Mouse (Mus musculus): ENCODE data around the gene Gm49318.
"Not testable (repeated sequence)": the region's sequence is repeated elsewhere in the genome, so short reads cannot be mapped to it uniquely, and the experiment has no call there.

The Gm49318 gene

GRCm38 (mm10) chr9:22070791-22071573 lies at the start of gene Gm49318, which contains the start of gene Zfp653:
TSS of gene Gm49318 (minus strand) at chr9:22071259.
TSS of gene Zfp653 (minus strand) at chr9:22071376.
- peak; percentile 85 to 87 for DNase-seq (ENCODE audit: low read depth in 1 of 2, low spot score in 2 of 2)

- DNase-seq (ENCODE audit: low read depth in 1 of 2, low spot score in 2 of 2) = peak; percentile 48 to 60
These were observed 48.5 kb upstream of the Gm49318 start for GRCm38 (mm10) chr9:22119543-22119942.

GRCm38 (mm10) chr9:22117754-22118456 lies 46.8 kb upstream of the Gm49318 start:
- DNase-seq (ENCODE audit: low read depth in 1 of 2, low spot score in 2 of 2) = peak; percentile 23 to 51

DNA sequence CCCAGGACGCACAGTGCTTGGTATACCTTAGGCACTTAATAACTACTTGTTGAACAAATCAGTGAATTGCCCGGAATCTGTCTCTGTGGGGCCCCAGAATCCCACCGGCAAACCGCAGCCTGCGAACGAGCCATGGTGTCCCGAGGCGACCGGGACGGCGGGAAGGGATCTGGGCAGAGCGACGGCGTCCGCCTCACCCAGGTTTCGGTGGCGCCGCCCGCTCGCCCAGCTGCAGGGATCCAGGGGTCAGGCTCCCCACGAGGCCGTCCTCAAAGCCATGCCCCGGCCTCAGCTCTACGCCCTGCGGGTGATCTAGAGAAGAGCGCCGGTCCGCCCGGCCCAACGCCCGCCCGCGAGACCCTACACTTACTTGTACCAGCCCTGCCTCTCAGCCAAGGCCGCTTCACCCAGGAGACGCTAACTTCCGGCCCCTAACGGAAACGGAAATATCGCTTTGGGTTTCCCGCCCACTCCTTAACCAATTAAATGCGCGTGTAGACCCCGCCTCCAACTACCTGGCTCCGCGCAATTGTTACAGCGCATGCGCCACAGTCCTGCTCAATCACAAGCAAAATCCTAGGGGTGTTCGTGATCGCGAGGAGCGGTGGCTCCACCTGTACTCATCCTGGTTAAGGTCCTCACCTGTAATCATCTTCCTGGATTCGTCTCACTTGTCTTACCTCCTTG lies 45.8 kb upstream of the Gm49318 start, which contains the start of gene Elof1:
Gene Elof1, minus strand, starts transcription at position 433 of the 687 bp plus-strand sequence.
- peak; percentile 78 to 81 for DNase-seq (ENCODE audit: low read depth in 1 of 2, low spot score in 2 of 2)

GRCm38 (mm10) chr9:22116086-22116485 lies 45.0 kb upstream of the Gm49318 start:
- DNase-seq (ENCODE audit: low read depth in 1 of 2, low spot score in 2 of 2) = no peak

GRCm38 (mm10) chr9:22115635-22116034 lies 44.6 kb upstream of the Gm49318 start:
- DNase-seq (ENCODE audit: low read depth in 1 of 2, low spot score in 2 of 2) = no peak

- DNase-seq (ENCODE audit: low read depth in 1 of 2, low spot score in 2 of 2) = no peak
These were observed 37.1 kb upstream of the Gm49318 start for GRCm38 (mm10) chr9:22108194-22108593.

GRCm38 (mm10) chr9:22099922-22100321 lies 28.9 kb upstream of the Gm49318 start:
- no peak for DNase-seq (ENCODE audit: low read depth in 1 of 2, low spot score in 2 of 2)

GRCm38 (mm10) chr9:22098993-22099696 lies 28.1 kb upstream of the Gm49318 start, which contains the start of gene Cnn1:
TSS of gene Cnn1 (plus strand) at chr9:22099216.
- no peak for DNase-seq (ENCODE audit: low read depth in 1 of 2, low spot score in 2 of 2)

DNA sequence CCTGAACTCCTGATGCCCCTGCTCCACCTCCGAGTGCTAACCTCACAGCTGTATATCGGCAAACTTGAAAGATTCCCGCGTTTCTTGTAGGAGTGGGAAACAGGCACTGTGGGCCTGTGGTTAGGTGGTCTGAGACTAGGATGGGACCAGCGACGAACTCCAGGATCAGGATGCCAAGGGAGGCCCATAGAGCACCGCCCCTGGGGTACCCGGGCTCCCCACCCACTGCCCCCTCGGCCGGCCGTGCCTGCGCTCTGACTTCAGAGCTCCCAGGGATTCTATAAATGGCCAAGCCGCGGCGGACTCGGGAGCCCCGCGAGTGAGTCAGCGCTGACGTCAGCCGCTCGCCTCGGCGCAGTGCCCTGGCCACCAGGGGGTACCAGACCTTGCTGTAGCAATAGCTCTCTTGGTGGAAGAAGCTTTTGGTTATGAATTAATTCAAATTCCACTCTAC lies 24.8 kb upstream of the Gm49318 start:
- peak; percentile 71 to 87 for DNase-seq (ENCODE audit: low read depth in 1 of 2, low spot score in 2 of 2)

- no peak for DNase-seq (ENCODE audit: low read depth in 1 of 2, low spot score in 2 of 2)
These were observed 21.7 kb upstream of the Gm49318 start for GRCm38 (mm10) chr9:22092746-22093145.

DNA sequence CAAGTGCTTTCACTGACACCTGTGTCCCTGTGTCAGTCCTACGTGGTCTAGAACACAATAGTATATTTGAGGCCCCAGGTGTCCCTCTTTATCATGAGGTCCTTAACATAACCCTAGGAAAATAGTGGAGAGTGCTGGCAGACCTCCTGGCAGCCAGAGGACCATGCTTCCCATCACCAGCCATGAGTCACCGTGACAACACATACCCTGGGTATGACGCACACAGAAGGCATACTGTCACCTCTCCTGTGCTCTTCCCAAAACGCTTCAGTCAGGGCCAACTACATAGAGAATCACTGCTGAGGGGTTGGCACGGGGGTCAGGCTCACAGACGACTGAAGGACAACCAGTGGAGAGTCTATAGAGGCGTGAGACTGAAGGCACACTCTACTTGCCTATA lies 18.9 kb upstream of the Gm49318 start:
- no peak for DNase-seq (ENCODE audit: low read depth in 1 of 2, low spot score in 2 of 2)

DNA sequence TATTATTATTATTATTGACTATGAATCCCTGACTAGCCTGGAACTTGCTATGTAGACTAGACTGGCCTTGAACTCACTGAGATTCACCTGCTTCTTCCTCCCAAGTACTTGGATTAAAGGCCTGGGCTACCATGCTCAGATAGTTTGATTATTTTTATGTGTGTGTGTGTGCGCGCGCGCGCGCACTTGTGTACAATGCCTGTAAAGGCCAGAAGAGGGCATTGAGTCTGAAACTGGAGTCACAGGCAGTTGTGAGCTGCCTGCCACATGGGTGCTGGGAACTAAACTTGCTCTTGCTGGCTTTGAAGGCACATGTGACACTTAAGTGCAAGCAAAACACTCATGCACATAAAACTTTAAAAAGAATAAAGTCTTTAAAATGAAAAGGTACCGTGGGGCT lies 18.2 kb upstream of the Gm49318 start:
- DNase-seq (ENCODE audit: low read depth in 1 of 2, low spot score in 2 of 2) = no peak

DNA sequence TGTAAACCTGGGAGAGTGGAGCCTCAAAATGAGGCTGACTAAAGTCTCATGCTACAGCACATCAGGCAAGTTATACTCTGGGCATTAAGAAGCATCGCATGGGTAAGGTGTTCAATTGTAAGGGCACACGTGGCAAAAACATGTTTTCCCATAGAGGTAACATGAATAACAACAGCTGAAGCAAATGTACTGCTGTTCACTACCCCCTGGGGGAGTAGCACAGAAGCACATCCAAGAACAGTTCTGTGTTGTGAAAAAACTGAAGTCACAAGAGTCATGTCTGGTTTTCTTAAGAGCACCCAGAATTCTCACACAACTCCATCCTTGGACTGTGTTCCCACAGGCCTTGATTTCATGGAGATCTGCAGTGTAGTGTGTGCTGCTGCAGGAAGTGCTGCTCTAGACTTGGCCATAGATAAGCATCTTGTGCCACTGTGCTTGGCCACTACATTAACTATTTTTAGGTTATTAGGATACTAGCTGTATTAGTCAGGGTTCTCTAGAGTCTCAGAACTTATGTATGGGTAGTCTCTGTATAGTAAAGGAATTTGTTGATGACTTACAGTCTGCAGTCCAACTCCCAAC lies 16.1 kb upstream of the Gm49318 start:
- DNase-seq (ENCODE audit: low read depth in 1 of 2, low spot score in 2 of 2) = no peak

DNA sequence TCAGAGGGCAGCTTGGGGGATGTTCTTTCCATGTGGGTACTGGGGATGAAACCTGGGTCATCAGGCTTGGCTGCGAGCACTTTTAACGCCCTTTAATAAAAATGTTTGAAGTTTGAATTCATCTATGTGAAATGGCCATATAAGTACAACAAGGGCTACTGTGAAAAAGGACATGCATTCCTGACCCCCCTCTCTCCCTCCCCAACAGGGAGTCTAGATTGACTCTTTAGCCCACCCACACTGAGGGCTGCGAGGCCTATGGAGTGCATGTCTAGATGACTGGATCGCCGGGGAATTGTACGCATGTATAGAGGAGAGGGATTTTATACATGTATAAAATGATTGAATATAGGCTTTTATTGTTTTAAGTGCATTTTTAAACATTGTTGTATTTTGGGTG lies 15.0 kb upstream of the Gm49318 start:
- DNase-seq (ENCODE audit: low read depth in 1 of 2, low spot score in 2 of 2) = no peak

DNA sequence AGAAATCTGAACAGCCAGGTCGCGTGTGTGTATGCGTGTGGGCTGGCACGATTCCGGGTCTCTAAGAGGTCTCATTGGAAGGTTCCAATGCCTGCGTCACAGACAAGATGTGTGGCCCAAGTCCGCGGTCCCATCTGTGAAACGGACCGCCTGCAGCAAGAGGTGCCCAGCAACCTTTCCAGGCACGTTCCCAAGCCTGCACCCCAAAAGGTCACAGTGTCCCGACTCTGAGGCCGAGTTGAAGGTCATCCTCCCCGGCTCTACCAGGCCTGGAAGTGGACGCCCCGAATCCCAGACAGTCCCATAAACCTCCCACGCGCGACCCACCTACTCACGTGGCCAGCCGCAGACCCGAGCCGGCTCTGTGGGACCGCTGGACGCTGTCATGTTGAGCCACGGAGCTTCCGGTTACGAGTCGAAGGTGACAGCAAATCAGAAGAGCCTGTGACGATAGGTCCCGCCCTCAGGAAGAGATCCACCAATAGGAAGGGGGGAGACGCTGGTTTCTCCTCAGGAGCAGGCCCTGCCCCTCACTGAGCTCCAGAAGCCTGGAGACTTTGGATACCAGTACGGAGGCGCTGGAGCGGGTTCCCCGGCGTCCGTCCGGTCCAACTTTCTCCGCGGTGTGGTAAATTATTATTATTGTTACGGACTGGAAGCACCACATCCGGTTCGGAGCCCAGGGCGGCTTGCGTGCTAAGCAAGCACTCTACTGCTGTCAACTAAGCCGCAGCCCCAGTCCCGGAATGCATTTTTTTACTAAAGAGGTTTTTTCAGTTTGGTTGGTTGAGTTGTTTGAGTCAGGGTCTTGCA lies 14.2 kb upstream of the Gm49318 start, which contains the start of gene Ecsit:
Gene Ecsit, minus strand, starts transcription at position 417 of the 813 bp plus-strand sequence.
- peak; percentile 80 for DNase-seq (ENCODE audit: low read depth in 1 of 2, low spot score in 2 of 2)

- DNase-seq (ENCODE audit: low read depth in 1 of 2, low spot score in 2 of 2) = no peak
These were observed 13.6 kb upstream of the Gm49318 start for GRCm38 (mm10) chr9:22084667-22085021.

- DNase-seq (ENCODE audit: low read depth in 1 of 2, low spot score in 2 of 2) = no peak
These were observed 5.2 kb upstream of the Gm49318 start for GRCm38 (mm10) chr9:22076223-22076622.

DNA sequence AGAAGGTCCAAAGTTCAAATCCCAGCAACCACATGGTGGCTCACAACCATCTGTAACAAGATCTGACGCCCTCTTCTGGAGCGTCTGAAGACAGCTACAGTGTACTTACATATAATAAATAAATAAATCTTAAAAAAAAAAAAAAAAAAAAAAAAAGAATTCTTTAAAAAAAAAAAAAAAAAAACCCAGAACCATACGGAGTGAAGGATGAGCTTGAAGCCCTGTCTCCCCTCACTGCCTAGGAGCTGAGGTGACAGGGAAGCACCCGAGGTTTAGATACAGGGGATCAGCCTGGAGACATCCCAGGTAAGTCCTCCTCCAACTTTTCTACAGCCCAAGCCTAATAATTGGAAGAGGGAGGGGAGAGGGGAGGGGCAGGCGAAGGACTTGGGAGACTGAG lies 4.7 kb upstream of the Gm49318 start:
- DNase-seq (ENCODE audit: low read depth in 1 of 2, low spot score in 2 of 2) = not testable (repeated sequence)

DNA sequence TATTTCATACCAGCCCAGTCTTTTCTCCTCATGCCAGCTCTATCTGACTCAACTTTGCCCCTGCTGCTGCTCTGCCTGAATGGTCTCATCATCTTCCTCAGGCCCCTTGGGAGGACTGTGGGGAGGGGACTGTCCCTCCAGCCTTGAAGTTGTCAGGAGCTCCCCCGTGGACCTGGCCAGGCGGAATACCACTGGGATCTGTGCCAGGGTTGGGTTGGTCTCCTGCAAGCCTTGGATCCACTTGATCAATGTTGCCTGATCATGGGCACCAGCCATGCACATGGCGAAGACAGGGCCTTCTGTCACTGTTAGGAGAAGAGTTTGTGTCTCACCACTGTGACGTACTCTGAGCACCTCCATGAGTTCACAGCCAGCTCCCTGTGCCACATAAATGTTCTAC lies 1.2 kb upstream of the Gm49318 start:
- no peak for DNase-seq (ENCODE audit: low read depth in 1 of 2, low spot score in 2 of 2)

All from monocyte, adult 2 months (primary cell).